Mouse (Mus musculus): ENCODE data around the gene Nt5e.

Nt5e gene

GRCm38 (mm10) chr9:88380542-88380941 is 53.5 kb downstream of the Nt5e start:
- no peak for DNase-seq (ENCODE audit: low read depth, low spot score)

GRCm38 (mm10) chr9:88388826-88389225 is 61.8 kb downstream of the Nt5e start:
- no peak for DNase-seq (ENCODE audit: low read depth, low spot score)

- no peak for DNase-seq (ENCODE audit: low read depth, low spot score)
Observed at GRCm38 (mm10) chr9:88394852-88395251, 67.9 kb downstream of the Nt5e start.

GRCm38 (mm10) chr9:88398461-88398860 is 71.5 kb downstream of the Nt5e start:
- DNase-seq (ENCODE audit: low read depth, low spot score): no peak

GRCm38 (mm10) chr9:88404088-88404487 is 77.1 kb downstream of the Nt5e start:
- DNase-seq (ENCODE audit: low read depth, low spot score): peak; percentile 49

- DNase-seq (ENCODE audit: low read depth, low spot score): no peak
Observed at GRCm38 (mm10) chr9:88404515-88404914, 77.5 kb downstream of the Nt5e start.

GRCm38 (mm10) chr9:88409978-88410377 is 83.0 kb downstream of the Nt5e start:
- DNase-seq (ENCODE audit: low read depth, low spot score): no peak

GRCm38 (mm10) chr9:88416752-88417151 is 89.8 kb downstream of the Nt5e start:
- DNase-seq (ENCODE audit: low read depth, low spot score): no peak

Measured in brain, adult 2 months (tissue).